Mouse (Mus musculus) ES-Bruce4 (cell line): ENCODE measurements around the gene Gstp3.

ENCODE experiments used
- CTCF ChIP-seq: IDR thresholded peaks from one replicate; pipeline ENCODE4 v1.8.1; 2011; ENCODE audit warnings: low read depth, low read length
- POLR2A ChIP-seq: IDR thresholded peaks from one replicate; pipeline ENCODE4 v1.8.1; 2011; ENCODE audit warnings: low read length; ENCODE audit not compliant: insufficient read depth

DNA sequence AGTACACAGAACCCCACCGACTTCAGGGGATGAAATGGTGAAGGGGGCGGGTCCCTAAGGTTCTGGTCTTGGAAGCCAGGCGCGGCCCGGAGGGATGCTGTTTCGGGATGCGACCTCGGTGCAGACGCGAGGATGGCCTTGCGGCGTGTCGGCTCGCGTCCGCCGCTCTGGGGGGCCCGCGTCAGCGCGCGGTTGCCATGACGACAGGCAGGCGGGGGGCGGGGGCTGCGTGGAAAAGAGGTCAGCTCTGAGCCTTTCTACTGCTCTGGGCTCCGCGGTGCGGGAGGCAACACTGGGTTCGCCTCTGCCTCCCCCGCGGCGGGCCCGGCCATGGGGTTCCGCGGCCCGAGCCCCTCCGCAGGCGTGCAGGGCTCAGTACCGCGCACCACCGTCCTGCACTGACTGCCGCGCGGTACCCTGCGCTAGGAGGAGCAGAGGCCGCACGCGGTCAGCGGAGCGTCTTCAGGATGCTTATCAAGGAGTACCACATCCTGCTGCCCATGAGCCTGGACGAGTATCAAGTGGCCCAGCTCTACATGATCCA lies 41.4 kb upstream of the Gstp3 start:
- no peak for TF ChIP-seq POLR2A
- no peak for TF ChIP-seq CTCF
